Mouse (Mus musculus) c-Kit-positive CD71-positive TER-119-negative erythroid progenitor cells, embryonic 14.5 days (primary cell): ENCODE data around the gene Olfr1406.
"Not testable (repeated sequence)": the region's sequence is repeated elsewhere in the genome, so short reads cannot be mapped to it uniquely, and the experiment has no call there.

Source experiments
- DNase-seq: peaks from one replicate; pipeline ENCODE4 v3.0.0-alpha.2; 2013; ENCODE audit warnings: low read depth

Gene Olfr1406

GRCm38 (mm10) chr1:173190540-173190939, at the start of gene Olfr1406:
Olfr1406 (minus strand) TSS chr1:173190640.
- no peak for DNase-seq

DNA sequence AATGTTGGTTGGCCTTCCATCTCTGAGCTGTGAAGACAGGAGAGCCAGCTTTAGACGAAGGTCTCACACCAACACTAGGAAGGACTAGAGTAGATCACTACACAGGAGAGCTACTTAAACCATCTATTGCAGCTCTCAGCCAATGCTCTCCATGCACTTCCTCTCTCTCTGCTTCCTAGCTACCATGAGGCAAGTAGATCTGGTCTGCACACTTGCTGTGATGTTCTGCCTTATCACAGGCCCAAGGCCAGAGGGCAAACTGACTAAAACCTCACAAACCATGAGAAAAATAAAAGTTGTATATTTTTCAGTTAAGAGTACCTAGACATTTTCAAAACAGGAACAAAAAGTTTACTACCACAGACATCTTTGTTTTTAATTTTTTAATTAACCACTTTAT, 46.6 kb upstream of the Olfr1406 start:
- not testable (repeated sequence) for DNase-seq

- DNase-seq: no peak
Observed at GRCm38 (mm10) chr1:173227081-173227480, 36.6 kb upstream of the Olfr1406 start, which contains the start of gene Fcer1a. Fcer1a (minus strand) TSS chr1:173227214.

DNA sequence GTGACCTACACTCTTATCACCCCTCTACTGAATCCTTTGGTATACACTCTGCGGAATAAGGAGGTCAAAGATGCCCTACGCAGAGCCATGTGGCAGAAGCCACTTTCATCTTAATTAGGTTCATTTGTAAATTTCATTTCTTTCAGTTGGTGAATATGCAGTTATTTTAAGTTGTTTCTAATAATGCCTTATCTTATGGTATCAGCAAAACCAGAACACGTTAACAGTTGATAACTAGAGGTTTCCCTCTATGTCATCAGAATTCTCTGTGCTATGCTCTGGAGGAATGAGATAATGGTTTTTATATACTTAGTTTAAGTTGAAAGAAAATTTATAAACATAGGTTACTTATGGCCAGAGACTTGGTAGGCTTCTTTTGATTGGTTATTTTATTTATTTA, 26.0 kb upstream of the Olfr1406 start:
- DNase-seq: no peak

- DNase-seq: no peak
Observed at GRCm38 (mm10) chr1:173212092-173212491, 21.7 kb upstream of the Olfr1406 start, which contains the start of gene Olfr1404. Olfr1404 (plus strand) TSS chr1:173212392.

- no peak for DNase-seq
Observed at GRCm38 (mm10) chr1:173197508-173197907, 7.1 kb upstream of the Olfr1406 start, which contains the start of gene Olfr218. Olfr218 (plus strand) TSS chr1:173197808.

DNA sequence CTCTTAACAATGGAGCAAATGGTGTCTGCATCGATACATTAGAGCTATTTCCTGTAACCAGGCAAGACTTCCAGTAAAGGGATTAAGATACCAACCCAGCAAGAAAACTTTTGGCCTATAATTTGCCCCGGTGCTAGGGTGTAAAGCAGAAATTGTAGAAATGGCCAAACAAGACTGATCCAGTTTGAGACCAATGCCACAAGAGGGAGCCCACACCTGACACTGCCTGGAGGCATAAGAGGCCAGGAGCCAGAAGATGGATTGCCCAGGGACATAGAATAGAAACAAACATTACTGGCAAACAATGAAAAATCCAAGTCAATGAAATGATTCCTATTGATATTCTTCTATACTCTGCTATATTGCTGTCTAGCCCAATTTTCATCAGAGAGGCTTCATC, 5.9 kb upstream of the Olfr1406 start:
- no peak for DNase-seq

DNA sequence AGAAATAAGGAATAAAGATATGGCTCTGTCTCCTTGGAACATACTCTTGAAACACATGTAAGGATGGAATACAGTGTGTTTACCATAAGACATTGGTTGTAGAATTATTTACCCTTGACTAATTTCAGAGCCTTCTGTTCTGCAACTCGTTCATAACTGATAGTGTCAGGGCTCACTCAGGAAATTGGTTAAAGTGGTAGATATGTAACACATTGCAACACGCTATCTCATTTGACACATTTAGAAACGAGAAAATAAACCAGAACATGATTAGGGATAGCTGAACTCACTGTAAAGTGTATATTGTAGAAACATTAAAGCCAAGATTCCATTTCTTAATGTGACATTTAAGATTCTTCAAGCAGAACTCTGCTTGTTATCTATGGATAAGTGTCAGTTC, 1.6 kb upstream of the Olfr1406 start:
- DNase-seq: no peak

DNA sequence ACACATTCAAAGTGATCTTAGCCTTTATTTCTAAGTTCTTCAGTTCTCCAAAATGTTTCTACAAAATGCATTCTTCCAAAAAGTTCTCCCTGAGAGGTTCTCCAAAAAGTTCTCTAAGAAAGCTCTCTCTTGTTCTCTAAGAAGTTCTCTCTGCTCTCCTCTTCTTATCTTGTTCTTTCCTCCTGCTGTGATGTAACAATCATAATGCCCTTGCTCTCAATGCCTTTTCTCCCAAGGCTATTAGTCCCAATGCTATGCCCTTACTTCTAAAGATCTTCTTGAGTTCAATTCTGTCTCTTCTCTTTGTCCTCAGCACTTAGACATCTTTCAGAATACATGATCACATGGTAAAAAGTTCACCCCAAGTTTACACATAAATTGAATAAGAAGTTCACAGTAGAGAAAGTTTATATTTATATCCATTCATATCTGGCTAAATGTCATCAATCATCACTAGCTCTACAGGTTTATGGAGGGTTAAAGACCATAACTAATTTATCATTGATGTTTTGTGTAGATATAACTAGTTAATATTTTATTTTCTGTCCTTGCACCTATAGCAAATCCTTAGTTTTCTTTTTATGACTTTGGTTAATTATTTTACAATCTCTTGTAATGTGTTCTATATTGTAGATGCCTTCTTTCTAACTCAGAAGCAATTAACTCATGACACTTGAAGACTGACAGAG, 16.1 kb downstream of the Olfr1406 start:
- no peak for DNase-seq

DNA sequence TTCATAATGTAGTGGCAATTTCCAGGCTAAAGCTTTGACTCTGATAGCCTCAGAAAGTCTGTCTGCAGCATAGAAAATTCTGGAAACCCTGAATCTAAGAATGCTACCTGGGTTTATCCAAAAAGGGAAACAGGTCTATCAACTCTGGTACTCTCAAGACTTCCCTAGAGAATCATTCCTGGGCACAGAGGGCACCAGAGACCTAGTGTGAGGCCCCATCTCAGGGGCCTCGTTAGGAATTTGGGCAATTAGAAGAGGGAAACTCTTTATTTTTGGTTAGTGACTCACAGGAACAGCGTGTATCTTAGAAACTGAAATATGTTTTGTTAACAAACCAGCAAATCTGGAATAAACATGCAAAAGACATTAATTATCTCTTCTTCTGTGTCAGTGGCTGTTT, 53.2 kb downstream of the Olfr1406 start, which contains the start of gene Olfr1408:
TSS of gene Olfr1408 (minus strand) at position 101 of the 400 bp plus-strand sequence.
- DNase-seq: no peak
